Mouse (Mus musculus) intestine, embryonic 16.5 days (tissue): ENCODE data around the gene M6pr. TPM values are rescaled to one million over a fixed set of nuclear protein-coding genes. Genes with fewer than 3 reads are reported as not detected.

Source experiments
- polyA plus RNA-seq: library from polyadenylated mRNA; unstranded; fragments of >200 nt; fragmentation: Nextera tagmentation; extraction: Ambion mirVana; gene quantifications from 2 replicates; pipeline ENCODE4 v1.2.1, GENCODE M21; 2015

Gene M6pr
- polyA plus RNA-seq, 1 experiment from 2014 or later: 147 TPM

Other genes with a start within 250 kb of the M6pr start
- not detected in 2 replicates for gene Klrg1, start 25.8 kb upstream of the M6pr start, polyA plus RNA-seq
- gene Phc1, start 31.8 kb downstream of the M6pr start, polyA plus RNA-seq: 7.2 and 7.4 TPM in 2 replicates
- gene Rimklb, start 190.0 kb downstream of the M6pr start, polyA plus RNA-seq: 3.5 and 3.7 TPM in 2 replicates
- gene Mfap5, start 197.1 kb downstream of the M6pr start, polyA plus RNA-seq: 8.8 and 9.2 TPM in 2 replicates
- not detected in 2 replicates for gene Aicda, start 245.1 kb downstream of the M6pr start, polyA plus RNA-seq